ENCODE assay signal across 14 mouse cellular contexts in the genomic region with DNA sequence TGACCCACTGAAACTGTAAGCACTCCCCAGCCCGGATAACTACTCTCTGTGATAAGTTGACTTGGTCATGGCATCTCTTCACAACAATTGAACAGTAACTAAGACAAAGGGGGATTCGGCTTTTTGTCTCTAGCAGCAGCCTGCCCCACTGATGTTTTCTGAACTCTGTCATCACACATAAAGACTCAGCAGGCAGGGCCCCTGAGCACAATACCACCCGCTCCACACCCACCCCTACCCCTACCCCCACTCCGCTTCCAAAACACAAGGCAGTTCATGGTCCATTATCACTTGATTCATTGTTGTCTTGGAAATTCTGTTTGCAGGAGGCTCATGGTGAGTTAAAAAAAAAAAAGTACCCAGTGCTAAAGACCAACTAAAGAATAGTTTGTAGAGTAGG.
"Had no signal": no experiment of that assay in that cellular context is flagged by ENCODE, and none has a peak within 500 bp of the region (broad histone marks: within the 10 kb centered on the region; RNA-seq: fewer than 3 reads in every experiment).

No protein-coding gene starts in this region.

- H3K4me3 ChIP-seq: left cerebral cortex, adult 2 months; liver, embryonic 13.5 days; neural tube, embryonic 13.5 days had no signal

- H3K36me3 ChIP-seq: liver, embryonic 13.5 days; neural tube, embryonic 13.5 days had no signal

- H3K27me3 ChIP-seq: liver, embryonic 13.5 days; neural tube, embryonic 13.5 days had no signal

- H3K27ac ChIP-seq: kidney, postnatal 0 days; left cerebral cortex, adult 2 months; liver, embryonic 13.5 days; neural tube, embryonic 13.5 days had no signal

- H3K9ac ChIP-seq: liver, embryonic 13.5 days; neural tube, embryonic 13.5 days had no signal

- DNase-seq: kidney, postnatal 36 days; layer of hippocampus, postnatal 36 days; liver, embryonic 13.5 days; lung, adult 2 months; lung, postnatal 14 days; lung, postnatal 4 days; midbrain, embryonic 14.5 days; thymus, adult 2 months; thymus, postnatal 14 days; thymus, postnatal 4 days had no signal

- H3K4me1 ChIP-seq: liver, embryonic 13.5 days; neural tube, embryonic 13.5 days had no signal

- H3K4me2 ChIP-seq: liver, embryonic 13.5 days; midbrain, embryonic 11.5 days; neural tube, embryonic 13.5 days had no signal

- H3K9me3 ChIP-seq: liver, embryonic 13.5 days; neural tube, embryonic 13.5 days had no signal
